Mouse (Mus musculus): ENCODE measurements around the gene Tulp2.

The Tulp2 gene

DNA sequence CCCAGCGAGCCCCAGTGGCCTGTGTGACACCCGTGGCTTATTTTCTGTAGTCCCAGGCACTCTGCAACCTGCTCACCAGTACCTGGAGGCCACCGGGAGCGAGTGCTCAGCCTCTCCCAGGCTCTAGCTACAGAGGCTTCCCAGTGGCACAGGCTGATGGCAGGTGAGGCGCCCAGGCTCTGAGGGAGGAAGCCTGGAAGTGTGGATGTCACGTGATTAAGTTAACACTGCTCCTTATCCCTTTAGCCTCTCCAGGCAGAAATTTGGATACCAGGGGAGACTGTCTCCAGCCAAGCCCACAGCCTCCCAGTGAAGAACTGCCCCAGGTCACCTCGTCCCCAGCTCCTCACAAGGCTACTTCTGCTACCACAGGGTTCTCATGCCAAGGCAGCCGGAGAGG lies 71.8 kb downstream of the Tulp2 start:
- DNase-seq (ENCODE audit: low spot score in 2 of 2): no peak

DNA sequence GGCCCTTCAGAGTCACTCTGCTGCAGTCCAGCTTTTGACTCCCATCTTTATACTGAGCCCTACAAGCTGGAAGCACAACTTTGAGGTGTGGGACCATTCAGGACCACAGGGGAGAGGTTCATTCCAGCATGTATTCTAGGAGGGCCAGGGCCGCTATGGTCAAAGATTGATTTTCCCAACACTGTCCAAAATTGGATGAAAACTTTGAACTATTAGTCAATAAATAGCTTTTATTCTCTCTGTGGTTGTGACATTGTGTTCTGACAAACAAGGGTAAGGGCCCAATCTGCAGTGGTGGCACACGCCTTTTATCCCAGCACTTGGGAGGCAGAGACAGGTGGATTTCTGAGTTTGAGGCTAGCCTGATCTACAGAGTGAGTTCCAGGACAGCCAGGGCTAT lies 72.3 kb downstream of the Tulp2 start:
- no peak for DNase-seq (ENCODE audit: low spot score in 2 of 2)

DNA sequence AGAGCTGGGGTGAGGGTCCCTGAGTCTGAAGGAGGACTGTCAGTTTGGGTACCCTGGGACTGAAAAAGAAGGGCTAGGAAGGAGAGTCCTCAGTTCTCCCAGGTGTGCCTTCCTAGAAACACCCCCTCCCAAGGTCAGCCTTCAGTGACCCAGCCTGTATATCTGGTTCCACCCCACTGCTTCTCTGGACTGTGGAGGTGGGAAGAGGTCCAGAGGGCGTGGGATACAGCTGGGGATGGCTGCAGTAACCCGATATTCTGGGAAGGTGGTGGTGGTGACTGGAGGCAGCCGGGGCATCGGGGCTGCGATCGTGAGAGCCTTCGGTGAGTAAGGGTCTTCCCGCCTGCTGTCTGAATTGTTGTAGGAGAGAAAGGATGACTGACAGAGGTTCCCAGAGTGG lies 73.1 kb downstream of the Tulp2 start, which contains the start of gene Hsd17b14:
TSS of gene Hsd17b14 (plus strand) at position 150 of the 400 bp plus-strand sequence.
- DNase-seq (ENCODE audit: low spot score in 2 of 2): no peak

DNA sequence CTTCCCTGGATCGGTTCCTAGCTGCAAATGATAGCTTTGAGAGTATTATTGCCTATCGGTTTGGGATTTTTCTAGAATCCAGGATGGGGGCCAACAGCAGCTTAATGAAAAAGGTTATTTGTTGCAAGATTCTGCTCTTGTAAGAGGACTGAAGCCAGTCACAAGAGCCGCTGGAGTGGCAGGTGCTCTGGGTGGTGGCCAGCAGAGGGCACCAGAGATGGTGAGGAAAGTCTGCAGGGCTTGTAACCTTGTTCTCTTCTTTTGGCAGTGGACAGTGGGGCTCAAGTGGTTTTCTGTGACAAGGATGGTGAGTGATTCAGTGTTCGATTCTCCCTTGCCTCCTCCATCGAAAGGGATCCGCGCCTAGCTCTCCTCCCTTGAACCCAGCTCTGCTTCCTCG lies 74.1 kb downstream of the Tulp2 start:
- peak; percentile 67 to 81 for DNase-seq (ENCODE audit: low spot score in 2 of 2)

DNA sequence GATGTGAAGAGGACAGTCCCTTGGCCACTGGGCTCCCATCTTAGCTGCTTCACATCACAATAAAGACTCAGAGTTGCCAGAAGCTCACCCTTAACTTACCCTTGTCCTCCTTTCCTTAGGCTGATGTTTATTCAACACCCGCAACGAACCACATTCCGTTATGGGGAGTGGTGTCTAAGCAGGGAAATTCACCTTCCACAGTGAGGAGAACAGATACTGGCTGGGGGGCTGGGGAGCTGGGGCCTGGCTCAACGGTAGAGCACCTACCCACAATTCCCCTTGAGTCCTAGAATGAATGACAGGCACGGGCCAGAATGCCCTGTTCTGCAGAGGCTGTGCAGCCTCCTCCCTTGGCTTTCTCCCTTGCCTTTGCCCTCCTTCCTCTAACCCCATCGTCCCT lies 77.2 kb downstream of the Tulp2 start:
- DNase-seq (ENCODE audit: low spot score in 2 of 2): no peak

DNA sequence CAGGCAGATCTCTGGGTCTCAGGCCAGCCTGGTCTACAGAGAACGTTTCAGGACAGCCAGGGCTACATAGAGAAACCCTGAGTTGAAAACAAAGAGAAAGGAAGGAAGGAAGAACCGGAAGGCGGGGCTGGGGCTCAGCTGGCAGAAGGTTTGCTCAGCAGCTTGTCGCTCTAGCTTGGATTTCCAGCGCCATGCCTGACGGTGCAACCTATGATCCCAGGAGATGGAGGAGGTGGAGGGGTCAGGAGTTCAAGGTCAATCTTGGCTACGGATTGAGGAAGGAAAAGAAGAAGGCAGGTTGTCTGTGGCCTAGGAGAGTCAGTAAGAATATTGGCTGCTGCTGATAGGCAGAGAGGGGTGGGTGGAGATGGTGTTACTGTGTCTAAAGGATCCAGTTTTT lies 78.6 kb downstream of the Tulp2 start:
- DNase-seq (ENCODE audit: low spot score in 2 of 2): no peak

DNA sequence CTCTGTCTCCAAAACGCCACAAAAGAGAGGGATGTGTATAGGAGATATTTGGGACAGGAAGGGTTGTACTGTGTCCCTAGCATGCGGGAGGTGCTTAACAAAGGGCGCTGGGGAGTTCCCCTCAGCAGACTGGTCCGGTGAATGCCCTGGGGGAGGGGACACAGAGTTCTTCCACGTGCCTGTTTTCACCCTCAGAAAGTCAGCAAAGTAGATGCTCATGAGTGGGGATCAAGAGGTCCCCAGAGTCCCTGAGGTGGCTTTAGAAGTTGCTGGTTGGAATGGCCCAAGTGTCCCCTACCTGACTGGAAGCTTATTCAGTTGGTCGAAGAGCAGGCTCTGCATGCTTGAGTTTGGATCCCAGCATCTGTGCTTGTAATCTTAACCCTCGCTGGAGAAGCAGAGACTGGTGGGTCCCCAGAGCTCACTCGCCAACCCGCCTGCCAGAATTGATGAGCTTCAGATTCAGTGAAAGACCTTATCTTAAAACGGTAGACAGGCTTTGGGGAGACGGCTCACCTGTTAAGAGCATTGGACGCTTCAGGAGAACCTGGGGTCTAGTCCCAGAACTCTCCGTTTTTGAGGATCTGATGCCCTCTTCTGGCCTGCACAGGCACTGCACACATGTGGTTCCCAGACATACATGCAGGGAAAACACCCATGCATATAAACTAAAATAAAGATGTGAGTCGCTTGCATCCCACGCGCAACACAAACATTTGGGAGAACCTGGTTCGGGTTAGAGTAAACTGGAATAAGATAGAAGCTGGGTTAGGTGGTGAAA lies 79.4 kb downstream of the Tulp2 start:
- DNase-seq (ENCODE audit: low spot score in 2 of 2): peak; percentile 81 to 90

DNA sequence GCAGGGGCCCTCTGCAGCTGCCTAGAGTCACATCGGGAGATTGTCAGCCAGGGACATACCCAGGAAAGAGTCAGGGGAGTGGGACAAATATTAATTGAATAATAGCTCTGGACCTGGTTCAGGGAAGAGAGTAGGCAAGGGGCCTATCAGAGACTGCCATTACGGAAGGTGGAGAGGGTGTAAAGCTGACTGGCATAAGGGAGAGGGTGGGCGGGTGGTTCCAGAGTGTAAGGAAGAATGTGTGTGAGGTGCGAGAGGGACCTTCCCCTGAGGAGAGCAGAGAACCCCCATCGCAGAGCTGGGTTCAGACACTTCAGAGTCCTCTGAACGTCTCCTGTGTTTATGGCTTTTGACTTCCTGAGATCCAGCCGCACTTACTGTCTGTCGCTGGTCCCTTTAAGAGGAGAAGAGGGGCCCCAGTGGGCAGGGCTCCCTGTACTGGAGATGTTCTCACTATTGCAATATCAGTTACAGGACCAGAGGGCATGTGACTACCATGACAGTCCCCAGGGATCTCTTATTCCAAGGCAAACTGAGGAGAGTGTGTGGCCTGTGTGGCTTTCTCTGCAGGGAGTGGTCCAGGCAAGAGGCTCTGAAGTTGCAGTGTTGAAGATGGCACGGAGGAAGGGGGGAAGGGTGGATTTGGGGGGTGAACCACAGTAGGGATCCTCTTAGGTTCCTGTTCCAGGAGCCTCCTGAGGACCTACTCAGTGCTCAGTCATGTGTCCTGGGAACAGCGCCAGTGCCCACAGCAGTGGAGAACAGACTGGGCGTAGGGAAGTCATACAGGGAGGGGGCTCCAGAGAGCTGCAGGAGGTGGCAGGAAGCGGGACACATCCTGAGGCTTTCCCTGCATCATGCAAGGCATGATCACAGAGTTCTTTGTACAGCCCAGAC lies 80.2 kb downstream of the Tulp2 start:
- DNase-seq (ENCODE audit: low spot score in 2 of 2): no peak

DNA sequence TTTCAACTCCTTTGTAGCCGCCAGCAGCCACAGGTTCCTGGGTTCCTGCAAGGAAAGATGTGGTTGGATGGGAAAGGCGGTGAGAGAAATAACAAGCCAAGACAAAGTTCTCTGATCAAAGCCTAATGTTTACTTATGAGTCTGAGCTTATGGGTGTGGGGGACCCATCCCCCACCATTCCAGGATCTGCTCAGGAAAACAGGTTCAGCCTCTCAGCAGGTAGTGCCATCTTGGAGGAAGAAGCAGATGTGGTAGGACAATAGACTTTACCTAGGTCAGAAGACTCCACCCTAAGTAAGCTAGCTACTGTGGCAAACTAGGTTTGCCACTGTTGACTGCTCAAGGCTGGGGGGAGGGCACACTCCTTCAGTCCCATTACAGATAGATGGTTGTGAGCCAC lies 83.1 kb downstream of the Tulp2 start:
- no peak for DNase-seq (ENCODE audit: low spot score in 2 of 2)

DNA sequence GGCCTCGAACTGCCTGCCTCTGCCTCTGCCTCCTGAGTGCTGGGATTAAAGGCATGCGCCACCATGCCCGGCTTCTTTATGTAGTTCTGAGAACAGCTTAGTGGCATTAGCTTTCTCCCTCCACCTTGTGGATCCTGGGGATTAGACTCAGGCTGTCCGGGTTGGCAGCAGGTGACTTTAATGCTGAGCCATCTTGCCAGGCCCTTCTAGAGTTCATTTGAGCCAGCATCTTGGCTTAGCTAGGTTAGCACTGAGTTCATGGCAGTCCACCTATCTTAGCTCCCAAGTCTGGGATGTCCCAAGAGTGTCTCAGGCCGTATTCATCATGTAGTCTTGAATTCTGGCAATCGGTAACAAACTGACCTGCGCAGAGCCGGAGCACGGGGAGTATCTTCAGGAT lies 83.8 kb downstream of the Tulp2 start:
- no peak for DNase-seq (ENCODE audit: low spot score in 2 of 2)

DNA sequence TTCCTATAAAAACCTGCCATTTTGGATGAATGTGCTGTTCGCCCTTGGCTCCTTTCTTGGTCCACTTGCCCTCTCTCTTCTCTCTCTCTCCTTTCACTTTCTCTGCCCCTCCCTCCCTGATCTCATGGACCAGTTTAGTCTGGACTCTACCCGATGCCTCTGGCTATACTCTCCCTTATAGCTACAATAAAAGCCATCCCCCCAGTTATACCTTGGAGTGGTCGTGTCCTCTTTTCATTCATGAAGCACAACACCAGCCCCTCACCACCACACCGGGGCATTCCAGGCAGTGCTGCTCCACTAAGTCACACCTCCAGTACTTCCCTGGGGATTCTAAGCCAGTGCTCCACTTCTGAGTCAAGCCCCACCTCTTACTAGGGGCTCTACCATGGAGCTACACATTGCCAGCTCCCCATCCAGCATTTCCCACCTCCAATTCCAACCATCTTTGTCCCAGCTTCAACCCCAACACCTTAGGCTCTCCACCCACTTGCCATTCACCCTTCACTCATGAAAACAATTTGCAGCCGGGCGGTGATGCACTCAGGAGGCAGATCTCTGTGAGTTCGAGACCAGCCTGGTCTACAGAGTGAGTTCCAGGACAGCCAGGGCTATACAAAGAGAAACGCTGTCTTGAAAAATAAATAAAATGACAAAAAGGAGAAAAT lies 85.6 kb downstream of the Tulp2 start:
- DNase-seq (ENCODE audit: low spot score in 2 of 2): no peak

DNA sequence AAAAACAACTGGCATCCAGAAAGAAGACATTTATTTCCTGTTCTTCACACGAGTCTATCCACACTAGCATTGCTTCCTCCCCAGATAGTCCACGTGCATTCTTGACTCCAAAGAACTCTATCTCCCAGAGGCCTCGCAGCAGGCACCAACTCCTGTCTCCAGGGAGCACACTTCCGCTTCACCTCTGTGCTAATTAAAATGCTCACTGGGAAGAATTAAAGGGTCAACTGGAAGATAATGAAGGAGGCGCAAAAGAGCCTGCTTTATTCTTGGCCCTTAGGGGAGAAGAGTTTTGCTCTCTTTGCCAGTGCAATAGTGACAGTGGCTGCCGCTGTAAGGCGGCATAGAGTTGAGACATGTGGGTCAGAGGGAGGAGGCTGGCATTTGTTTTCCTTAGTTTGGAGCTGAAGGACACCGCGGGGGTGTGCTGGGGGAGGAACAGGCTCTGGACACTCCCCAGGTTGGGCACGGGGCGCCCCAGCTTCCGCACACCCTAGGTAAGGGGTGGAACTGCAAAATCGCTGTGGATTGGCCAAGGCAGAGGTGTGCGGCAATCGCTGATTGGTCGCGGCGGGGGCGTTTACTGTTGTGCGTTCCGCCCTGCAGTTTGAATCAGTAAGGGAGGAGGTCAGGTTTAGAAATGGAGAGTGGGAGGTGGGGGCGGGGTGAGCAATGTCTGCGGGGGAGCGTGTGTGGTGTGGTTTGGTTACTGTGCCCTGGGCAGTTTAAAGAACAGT lies 86.3 kb downstream of the Tulp2 start:
- DNase-seq (ENCODE audit: low spot score in 2 of 2): peak; percentile 94 to 95

DNA sequence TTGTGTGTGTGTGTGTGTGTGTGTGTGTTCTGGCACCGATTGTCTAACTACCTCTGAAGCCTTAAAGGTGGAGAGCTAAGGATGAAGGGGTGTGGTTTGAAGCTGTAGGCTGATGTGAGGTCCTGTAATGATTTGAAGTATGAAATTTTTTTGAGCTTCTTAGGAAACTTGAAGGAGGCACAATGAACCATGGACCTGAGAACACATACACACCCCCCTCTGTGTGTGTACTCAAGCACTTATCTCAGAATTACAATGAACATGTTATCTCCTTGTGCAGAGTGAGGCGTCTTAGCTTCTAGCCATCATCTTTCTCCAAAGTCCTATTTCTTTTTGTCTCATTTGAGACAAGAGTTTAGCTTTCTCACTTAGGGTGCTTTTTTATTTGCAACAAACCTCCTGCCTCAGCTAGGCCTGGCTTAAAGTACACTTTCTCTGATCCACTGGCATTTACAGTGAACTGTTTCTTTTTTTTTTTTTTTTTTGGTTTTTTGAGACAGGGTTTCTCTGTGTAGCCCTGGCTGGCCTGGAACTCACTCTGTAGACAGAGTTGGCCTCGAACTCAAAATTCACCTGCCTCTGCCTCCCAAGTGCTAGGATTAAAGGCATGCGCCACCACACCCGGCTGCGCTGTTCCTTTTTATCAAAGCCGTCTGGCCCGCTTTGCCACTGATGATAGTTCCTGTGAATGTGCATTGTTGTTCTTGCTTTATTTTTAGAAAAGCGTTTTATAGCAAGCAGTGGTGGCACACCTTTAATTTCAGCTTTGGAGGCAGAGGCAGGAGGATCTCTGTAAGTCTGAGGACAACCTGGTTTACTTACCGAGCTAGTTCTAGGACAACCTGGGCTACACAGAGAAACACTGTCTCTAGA lies 87.2 kb downstream of the Tulp2 start:
- no peak for DNase-seq (ENCODE audit: low spot score in 2 of 2)

DNA sequence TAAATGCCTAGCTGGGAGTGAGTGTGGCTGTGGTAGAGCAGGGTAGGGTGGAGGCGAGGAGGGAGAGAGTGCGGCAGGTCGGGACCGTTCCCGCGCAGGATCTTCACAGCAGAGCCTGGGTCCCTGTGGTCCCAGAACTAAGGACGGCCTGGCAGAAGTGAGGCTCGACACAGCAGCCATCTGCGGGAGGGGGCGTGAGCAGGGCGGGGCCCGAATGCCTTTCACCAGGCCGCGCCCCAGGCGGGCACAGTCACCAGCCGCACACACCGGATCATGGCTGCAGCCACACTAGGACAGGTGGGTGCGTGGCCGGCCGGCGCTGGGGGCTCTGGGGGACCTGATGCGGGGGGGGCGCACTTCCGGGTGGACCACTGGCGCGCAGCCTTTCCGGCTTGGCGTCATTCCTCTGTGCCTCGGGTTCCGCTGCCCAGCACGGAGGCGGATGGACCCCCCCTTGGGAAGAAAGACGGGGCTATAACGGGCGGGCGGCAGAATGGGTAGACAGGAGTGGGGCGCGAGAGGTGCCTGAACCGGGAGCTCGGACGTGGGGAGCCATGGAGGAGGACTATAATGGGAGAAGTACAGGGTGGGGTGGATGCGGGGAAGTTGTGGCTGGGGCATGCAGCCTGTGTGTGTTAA lies 88.5 kb downstream of the Tulp2 start, which contains the start of gene Bcat2:
TSS of gene Bcat2 (plus strand) at position 51 of the 639 bp plus-strand sequence.
- peak; percentile 79 to 84 for DNase-seq (ENCODE audit: low spot score in 2 of 2)

DNA sequence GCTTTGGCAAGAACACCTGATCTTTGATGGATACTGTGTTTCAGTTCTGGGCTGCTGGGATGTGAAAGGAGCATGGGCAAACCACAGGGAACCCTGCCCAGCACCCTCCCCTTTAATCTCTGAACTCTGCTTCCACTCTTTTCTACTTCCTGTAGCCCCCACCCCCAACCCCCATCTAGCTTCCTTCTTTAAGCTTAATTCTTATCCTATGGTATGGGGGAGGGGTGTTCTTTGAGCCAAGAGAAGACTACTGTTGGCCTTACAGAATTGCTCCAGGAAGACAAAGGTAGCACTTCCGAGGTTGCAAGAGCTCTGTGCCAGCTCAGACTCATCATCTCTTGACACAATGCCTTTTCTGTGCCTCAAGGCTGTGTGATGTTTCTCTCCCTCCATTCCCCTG lies 90.3 kb downstream of the Tulp2 start:
- DNase-seq (ENCODE audit: low spot score in 2 of 2): no peak

All from right cerebral cortex, postnatal 10 days (tissue).